Mouse (Mus musculus): ENCODE data around the gene Rgs8.

DNA sequence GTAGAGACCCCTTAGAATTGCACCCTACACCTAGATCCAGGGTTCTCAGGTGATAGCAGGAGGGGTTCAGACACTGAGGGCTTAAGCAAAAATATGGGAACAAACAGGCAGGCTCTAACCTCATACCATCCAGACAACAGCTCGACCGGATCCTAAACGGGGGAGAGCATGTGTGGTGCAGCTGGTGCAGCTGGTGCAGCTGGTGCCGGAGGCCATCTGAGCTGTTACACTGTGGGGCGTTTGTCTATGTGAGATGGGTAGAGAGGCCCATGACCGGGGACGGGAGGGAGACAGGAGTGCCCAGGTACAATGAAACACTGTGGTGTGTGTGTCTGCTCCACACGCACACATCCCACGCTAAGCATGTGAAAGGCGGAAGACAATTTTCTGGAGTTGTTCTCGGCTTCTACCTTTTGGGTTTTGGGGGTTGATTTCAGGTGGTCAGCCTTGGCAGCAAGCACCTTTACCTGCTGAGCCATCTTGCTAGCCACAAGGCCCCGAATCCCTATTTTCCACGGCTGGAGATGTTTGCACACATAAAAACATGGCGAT lies 93.4 kb downstream of the Rgs8 start:
- TF ChIP-seq POLR2A (IDR thresholded peaks at IDR 0.05; ENCODE audit: low read depth, low read length) = no peak
- TF ChIP-seq ETS1 (conservative IDR thresholded peaks at IDR 0.05; ENCODE audit: low read depth, low read length) = no peak
- no peak for TF ChIP-seq CTCF (conservative IDR thresholded peaks at IDR 0.05 in 1 of 2, IDR thresholded peaks at IDR 0.05 in 1 of 2; ENCODE audit: low read depth in 2 of 2, low read length in 2 of 2)
- TF ChIP-seq ZMIZ1 (IDR thresholded peaks at IDR 0.05; ENCODE audit: low read depth, low read length) = no peak
- no peak for TF ChIP-seq EP300 (IDR thresholded peaks at IDR 0.05; ENCODE audit: low read length)
- no peak for TF ChIP-seq RCOR1 (conservative IDR thresholded peaks at IDR 0.05; ENCODE audit: low read depth, low read length)
- no peak for TF ChIP-seq CHD2 (IDR thresholded peaks at IDR 0.05; ENCODE audit: low read length)
